Mouse (Mus musculus): ENCODE results near the gene Ppp1cc.

DNA sequence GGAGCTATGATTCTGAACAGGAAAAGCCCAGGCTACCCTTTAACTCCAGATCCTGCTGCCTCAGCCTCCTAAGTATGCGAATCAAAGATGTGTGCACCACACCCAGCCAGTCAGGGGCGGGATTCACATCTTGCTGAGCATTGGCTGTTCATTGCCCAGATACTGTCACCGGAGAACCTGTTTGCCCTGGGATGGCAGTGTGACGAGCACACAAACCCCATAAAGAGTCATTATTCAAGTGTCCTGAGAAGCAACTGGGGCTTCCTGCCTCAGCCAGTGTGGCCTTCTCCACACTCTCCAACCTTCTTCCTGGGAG lies 46.2 kb upstream of the Ppp1cc start:
- TF ChIP-seq CTCF (IDR thresholded peaks at IDR 0.05; ENCODE audit: borderline replicate concordance, insufficient read depth, low read depth, low read length) = no peak
- TF ChIP-seq POLR2A (IDR thresholded peaks at IDR 0.05; ENCODE audit: borderline replicate concordance, insufficient read depth, low read length) = no peak

All from cerebellum, adult 2 months (tissue).